Mouse (Mus musculus) CD4-positive helper T cell, adult 2 months (primary cell): Measurements from ENCODE around the gene Igf2bp3.
"Not testable (repeated sequence)": the region's sequence is repeated elsewhere in the genome, so short reads cannot be mapped to it uniquely, and the experiment has no call there.

ENCODE experiments used
- DNase-seq: peaks from one replicate; pipeline ENCODE4 v3.0.0-alpha.2; 2012; ENCODE audit warnings: low read depth, missing footprints, low spot score

Igf2bp3 gene

DNA sequence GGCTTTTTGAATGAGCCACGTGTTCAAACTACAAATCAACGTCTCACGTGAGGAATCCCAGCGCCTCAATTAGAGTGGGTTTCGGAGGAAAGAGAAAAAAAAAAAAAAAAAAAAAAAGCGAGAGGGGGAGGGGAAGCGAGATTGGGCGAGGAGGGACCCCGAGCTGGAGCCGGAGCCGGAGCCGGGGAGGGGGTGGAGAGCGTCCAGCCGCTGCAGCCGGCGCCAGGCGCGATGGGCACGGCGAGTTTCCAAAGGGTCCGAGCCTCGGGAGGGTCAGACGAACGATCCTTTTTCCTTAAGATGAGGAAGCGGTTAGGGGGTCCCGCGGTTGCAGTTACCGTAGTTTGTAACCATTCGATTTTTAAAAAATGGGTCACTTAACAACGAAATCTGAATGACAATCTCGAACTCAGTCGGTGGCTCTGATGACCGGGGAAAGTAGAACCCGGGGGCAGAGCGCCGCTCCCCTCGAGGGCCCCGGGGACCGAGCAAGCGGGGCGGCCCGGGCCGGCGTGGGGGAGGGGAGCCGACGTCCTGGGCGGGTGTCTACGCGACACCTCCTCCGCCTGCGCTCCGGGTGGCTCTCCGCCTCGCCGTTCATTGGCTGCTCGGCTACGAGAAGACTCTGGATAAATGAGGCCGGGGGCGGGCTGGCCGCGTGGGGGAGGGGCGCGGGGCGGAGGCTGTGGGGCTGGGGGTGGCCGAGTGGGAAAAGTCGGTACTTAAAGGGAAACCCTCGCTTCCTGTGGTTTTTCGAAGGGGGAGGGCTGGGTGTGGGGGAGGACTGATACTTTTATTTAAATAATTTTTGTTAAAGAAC lies at the start of gene Igf2bp3:
Igf2bp3 (minus strand) TSS at position 30 of the 820 bp plus-strand sequence.
- peak; percentile 76 for DNase-seq

- DNase-seq, result not testable (repeated sequence)
These were observed 49.7 kb upstream of the Igf2bp3 start for GRCm38 (mm10) chr6:49264446-49264845.

GRCm38 (mm10) chr6:49263847-49264243 lies 49.1 kb upstream of the Igf2bp3 start, which contains the start of gene Tra2a:
TSS of gene Tra2a (minus strand) at chr6:49264033.
- peak; percentile 97 for DNase-seq

DNA sequence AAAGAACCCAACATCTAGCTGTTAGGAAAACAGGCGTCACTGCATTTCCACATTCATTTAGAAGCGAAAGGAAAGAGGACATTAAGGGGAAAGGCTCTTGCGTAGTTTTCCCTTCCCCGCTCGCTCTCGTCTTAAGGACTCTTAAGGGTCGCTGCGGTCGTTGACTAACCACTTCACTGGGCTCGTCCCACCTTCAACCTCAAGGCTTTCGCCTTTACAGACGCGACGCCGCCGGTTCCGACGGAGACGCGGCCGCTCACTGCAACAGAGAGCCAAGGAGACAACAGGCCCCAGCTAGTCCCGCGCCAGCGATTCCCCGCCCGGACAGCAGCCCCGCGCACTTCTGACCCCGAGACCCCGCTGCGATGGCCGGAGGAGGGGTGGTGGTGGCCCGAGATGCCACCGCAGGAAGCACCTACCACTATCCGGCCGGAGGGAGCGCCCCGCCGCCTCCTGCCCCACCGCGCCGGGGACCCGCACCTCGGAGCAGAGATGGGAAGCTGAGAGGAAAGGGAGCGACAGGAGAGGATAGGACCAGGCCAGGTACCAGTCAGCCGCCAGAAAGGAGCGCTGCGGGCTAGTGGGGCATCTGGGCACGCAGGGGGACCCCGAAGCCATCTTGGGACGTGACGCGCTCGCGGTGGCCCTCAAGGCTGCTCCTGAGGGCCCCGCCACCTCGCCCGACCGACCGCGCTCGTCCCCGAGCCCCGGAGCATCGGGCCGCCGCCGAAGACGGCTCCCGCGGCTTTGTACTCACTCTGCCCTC lies 48.5 kb upstream of the Igf2bp3 start:
- DNase-seq, result peak; percentile 74

DNA sequence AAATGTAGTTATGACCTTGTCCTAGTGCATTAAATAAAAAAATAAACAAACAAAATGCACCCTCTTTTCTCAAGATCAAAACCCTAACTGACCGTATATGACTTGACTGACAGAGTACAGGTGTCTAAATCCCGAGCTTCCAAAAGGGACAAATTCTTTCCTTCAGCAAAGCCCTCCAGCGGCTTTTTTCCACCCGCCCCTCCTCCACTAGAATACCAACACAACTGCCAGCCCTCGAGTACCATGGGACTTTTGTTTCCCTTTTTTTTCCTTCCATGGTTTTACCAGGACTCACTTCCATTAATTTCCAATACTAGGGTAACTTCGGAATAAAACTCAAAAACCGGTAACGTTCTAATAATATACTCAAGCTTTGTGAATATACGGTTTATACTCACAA lies 47.7 kb upstream of the Igf2bp3 start:
- DNase-seq, result peak; percentile 27

DNA sequence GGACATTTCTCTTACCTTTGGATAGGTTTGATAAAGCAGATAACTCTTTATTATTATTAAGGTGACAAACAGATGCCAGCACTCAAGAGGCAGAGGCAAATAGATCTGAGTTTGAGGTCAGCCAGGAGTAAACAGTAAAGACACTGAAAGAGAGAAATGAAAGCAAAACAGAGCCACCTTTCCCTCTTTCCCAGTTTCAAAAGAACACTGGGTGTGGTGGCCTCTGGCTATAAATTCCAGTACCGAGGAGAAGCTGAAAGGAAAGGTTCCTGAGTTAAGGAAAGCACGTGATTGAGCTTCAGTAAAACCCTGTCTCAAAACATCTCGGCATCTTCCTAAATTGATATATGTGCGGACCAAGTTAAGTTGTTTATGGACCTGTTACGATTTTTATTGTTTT lies 45.0 kb upstream of the Igf2bp3 start:
- no peak for DNase-seq

DNA sequence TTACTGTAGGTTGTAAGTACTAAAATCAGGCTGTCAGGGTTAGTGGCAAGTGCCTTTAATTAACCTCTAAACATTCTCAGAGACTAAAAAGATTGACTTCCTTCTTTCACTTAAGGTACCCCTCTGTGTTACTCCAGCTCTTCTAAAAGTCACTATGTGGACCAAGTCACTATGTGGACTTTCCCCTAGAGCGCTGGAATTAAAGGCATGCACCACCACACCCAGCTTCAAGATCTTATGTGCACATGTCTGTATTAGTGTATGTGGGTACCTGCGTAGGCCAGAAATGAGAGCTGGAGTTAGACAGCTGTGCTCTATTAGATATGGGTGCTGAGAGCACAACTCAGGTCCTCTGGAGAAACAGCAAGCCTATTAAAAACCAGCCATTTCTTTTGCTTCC lies 43.1 kb upstream of the Igf2bp3 start:
- DNase-seq, result no peak

GRCm38 (mm10) chr6:49252207-49252606 lies 37.5 kb upstream of the Igf2bp3 start:
- DNase-seq, result no peak

GRCm38 (mm10) chr6:49251199-49251598 lies 36.4 kb upstream of the Igf2bp3 start:
- no peak for DNase-seq

DNA sequence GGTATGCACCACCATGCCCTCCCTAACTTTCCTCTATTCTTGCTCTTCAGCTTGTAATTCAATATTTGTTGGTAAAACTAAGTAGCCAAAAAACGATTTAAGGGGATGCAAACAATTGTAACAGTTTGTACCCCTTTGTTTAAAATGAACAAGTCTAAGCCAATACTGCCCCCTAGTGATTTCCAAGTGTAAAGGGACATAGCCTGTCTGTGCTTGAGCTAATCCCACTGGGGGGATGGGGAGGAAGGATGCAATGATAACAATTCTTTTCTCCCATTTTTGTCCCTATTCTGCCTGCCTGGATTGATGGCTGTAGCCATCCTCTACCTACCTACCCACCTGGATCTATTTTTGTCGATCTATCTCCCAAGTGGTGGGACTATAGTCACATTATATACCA lies 32.5 kb upstream of the Igf2bp3 start:
- peak; percentile 33 for DNase-seq

DNA sequence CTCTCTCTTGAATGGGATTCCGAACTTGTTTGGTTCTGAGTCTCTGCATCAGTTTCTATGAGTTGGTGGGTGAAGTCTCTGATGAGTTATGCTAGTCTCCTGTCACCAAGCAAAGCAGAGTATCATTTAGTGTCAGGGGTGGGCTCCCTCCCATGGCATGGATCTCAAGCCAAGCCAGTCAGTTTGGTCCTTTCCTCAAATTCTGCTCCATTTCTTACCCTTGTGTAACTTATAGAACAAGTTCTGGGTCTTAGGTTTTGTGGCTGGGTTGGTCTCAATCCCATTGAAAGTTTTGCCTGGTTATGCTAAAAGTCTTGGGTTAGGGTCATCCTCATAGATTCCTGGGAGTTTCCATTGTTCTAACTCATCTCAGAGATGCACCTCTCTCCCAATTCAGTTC lies 27.6 kb upstream of the Igf2bp3 start:
- no peak for DNase-seq

DNA sequence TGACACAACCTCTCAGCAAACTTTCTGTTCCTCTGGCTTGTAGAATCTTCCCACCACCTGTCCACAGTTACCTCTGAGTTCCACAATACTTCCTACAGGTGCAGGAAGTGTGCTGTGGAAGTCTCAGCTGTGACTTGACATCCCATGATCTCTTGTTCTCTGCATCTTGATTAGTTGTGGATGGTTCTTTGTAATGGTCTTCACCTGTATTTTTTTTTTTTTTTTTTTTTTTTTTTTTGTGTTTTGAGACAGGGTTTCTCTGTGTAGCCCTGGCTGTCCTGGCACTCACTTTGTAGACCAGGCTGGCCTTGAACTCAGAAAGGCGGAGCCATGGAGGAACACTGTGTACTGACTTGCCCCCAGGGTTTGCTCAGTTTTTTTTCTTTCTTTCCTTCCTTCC lies 26.8 kb upstream of the Igf2bp3 start:
- DNase-seq, result no peak

- peak; percentile 90 for DNase-seq
These were observed 21.6 kb upstream of the Igf2bp3 start for GRCm38 (mm10) chr6:49236331-49236730.

- peak; percentile 35 for DNase-seq
These were observed 18.6 kb upstream of the Igf2bp3 start for GRCm38 (mm10) chr6:49233356-49233755.

- peak; percentile 51 for DNase-seq
These were observed 13.4 kb upstream of the Igf2bp3 start for GRCm38 (mm10) chr6:49228126-49228679.

DNA sequence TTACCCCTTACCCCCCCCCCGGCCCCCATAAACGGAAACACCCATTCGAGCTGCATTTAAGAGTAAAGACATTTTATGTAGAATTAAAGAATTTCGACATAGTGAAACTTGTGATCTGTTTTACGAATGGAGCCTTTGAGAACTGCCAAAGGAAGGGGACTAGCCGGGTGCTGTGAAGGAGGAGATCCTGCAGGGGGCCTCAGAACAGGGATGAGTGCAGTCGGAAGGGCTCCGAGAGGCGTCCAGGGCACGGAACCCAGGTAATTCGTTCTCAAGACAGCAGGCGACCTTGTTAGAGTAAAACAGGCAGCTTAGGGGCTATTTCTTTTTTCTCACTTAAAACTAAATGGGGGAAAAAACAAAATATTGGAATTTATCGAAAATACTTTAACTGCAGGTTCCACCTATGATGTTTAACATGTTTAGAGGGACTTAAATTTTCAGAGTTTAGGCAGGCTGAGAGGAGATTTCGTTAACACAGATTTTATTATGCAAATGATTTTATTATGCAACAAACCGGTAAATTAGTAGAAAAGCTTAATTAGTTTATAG lies 12.5 kb upstream of the Igf2bp3 start:
- peak; percentile 61 for DNase-seq

DNA sequence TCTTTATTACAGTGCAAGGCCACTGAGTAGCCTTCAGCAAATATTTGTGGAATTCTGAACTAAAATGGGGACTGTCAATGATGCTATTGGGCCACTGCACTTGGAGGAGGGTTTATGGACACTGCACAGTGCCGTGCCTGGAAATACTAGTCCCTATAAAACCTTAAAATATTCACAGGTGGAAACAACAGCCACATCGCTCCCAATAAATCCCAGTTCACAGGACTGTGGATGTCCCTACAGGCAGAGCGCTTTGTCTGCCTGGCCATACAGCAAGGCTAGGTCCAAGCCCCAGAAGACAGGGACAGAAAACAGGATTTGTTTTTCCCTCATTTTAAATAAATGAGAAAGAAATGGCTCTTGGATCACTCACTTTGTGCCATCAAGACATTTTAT lies 11.0 kb upstream of the Igf2bp3 start:
- no peak for DNase-seq

- DNase-seq, result no peak
These were observed 10.4 kb upstream of the Igf2bp3 start for GRCm38 (mm10) chr6:49224923-49225727.

- no peak for DNase-seq
These were observed 7.1 kb upstream of the Igf2bp3 start for GRCm38 (mm10) chr6:49221906-49222305.

DNA sequence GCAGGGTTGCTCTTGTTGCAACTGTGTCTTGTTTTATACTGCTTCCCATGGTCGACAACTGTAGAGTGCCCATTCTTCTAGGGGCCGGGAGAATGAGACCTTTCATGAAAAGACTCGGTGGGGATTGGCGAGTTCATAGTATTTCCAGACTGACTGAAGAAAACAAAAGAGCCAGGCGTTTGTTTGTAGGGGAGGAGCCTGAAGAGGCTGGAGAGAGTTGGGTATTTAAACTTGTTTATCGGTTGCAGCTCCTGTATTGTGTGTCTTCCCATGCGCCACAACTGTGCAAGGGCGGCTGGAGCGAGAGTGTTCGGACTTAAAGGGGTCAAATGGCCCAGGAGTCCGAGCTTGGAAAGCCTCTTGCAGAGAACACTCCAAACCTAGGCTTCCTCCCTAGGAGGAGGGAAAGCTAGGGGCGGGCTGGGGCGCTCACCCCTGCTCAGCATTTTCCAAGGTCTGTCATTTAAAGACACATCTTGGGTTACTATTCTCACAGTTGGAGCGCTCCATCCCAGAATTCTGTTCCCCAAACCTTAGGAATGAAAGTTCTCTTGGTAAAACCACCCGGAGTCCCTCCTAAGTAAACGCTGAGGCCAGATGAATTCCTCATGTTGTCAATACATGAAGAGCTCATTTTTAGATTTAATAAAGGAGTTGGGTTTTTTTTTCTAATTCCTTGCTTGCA lies 5.3 kb upstream of the Igf2bp3 start:
- no peak for DNase-seq
